Mouse (Mus musculus): ENCODE data around the gene Strada.
A peak's percentile ranks its signal among the peaks of the same experiment; 100 is the strongest.

The Strada gene

GRCm38 (mm10) chr11:106193371-106194154 lies 8.4 kb downstream of the Strada start:
- H3K9me3 ChIP-seq (ENCODE audit: low read length), result no peaks in the 10 kb centered on the region
- TF ChIP-seq POU5F1 (IDR thresholded peaks at IDR 0.05; ENCODE audit: borderline replicate concordance, low read length), result no peak
- TF ChIP-seq CTCF (conservative IDR thresholded peaks at IDR 0.05; ENCODE audit: low read length), result no peak
- no peaks in the 10 kb centered on the region for H3K27me3 ChIP-seq (ENCODE audit: insufficient read depth, low read length)
- peak overlapping the region; percentile 96 for H3K4me3 ChIP-seq (replicated peaks; ENCODE audit: low read length)
- H3K4me1 ChIP-seq (replicated peaks; ENCODE audit: low read depth, low read length), result peaks cover 31% of the 10 kb centered on the region
- H3K36me3 ChIP-seq (ENCODE audit: insufficient read depth, low read length), result peaks cover 30% of the 10 kb centered on the region

GRCm38 (mm10) chr11:106192657-106193370 lies 9.2 kb downstream of the Strada start:
- no peak for TF ChIP-seq CTCF (conservative IDR thresholded peaks at IDR 0.05; ENCODE audit: low read length)
- no peak for TF ChIP-seq POU5F1 (IDR thresholded peaks at IDR 0.05; ENCODE audit: borderline replicate concordance, low read length)
- Histone ChIP-seq H3K27me3 (ENCODE audit: insufficient read depth, low read length) (no peaks in the 10 kb centered on the region), H3K4me3 (replicated peaks; ENCODE audit: low read length) (peak overlapping the region; percentile 96), H3K4me1 (replicated peaks; ENCODE audit: low read depth, low read length) (peaks cover 34% of the 10 kb centered on the region), H3K9me3 (ENCODE audit: low read length) (no peaks in the 10 kb centered on the region), H3K36me3 (ENCODE audit: insufficient read depth, low read length) (peaks cover 23% of the 10 kb centered on the region)

- H3K4me1 ChIP-seq (replicated peaks; ENCODE audit: low read depth, low read length), result peaks cover 40% of the 10 kb centered on the region
- TF ChIP-seq CTCF (conservative IDR thresholded peaks at IDR 0.05; ENCODE audit: low read length) (no peak), NANOG (IDR thresholded peaks at IDR 0.05; ENCODE audit: borderline replicate concordance, low read length) (no peak), POU5F1 (IDR thresholded peaks at IDR 0.05; ENCODE audit: borderline replicate concordance, low read length) (no peak)
- H3K4me3 ChIP-seq (replicated peaks; ENCODE audit: low read length), result peak overlapping the region; percentile 96
- H3K9me3 ChIP-seq (ENCODE audit: low read length), result no peaks in the 10 kb centered on the region
- H3K27me3 ChIP-seq (ENCODE audit: insufficient read depth, low read length), result no peaks in the 10 kb centered on the region
- peaks cover 17% of the 10 kb centered on the region for H3K36me3 ChIP-seq (ENCODE audit: insufficient read depth, low read length)
Observed at GRCm38 (mm10) chr11:106192241-106192640, 9.7 kb downstream of the Strada start.

GRCm38 (mm10) chr11:106191716-106192115 lies 10.3 kb downstream of the Strada start:
- TF ChIP-seq NANOG (IDR thresholded peaks at IDR 0.05; ENCODE audit: borderline replicate concordance, low read length) (no peak), CTCF (conservative IDR thresholded peaks at IDR 0.05; ENCODE audit: low read length) (no peak), POU5F1 (IDR thresholded peaks at IDR 0.05; ENCODE audit: borderline replicate concordance, low read length) (no peak)
- no peaks in the 10 kb centered on the region for H3K9me3 ChIP-seq (ENCODE audit: low read length)
- peaks cover 45% of the 10 kb centered on the region for H3K4me1 ChIP-seq (replicated peaks; ENCODE audit: low read depth, low read length)
- no peak overlapping the region for H3K4me3 ChIP-seq (replicated peaks; ENCODE audit: low read length)
- H3K27me3 ChIP-seq (ENCODE audit: insufficient read depth, low read length), result no peaks in the 10 kb centered on the region
- peaks cover 13% of the 10 kb centered on the region for H3K36me3 ChIP-seq (ENCODE audit: insufficient read depth, low read length)

- Histone ChIP-seq H3K27me3 (ENCODE audit: insufficient read depth, low read length) (no peaks in the 10 kb centered on the region), H3K9me3 (ENCODE audit: low read length) (no peaks in the 10 kb centered on the region), H3K36me3 (ENCODE audit: insufficient read depth, low read length) (peaks cover 29% of the 10 kb centered on the region), H3K4me3 (replicated peaks; ENCODE audit: low read length) (no peak overlapping the region), H3K4me1 (replicated peaks; ENCODE audit: low read depth, low read length) (peaks cover 27% of the 10 kb centered on the region)
- no peak for TF ChIP-seq CTCF (conservative IDR thresholded peaks at IDR 0.05; ENCODE audit: low read length)
- TF ChIP-seq NANOG (IDR thresholded peaks at IDR 0.05; ENCODE audit: borderline replicate concordance, low read length), result no peak; the same call in 1 of the 2 replicates
- no peak for TF ChIP-seq POU5F1 (IDR thresholded peaks at IDR 0.05; ENCODE audit: borderline replicate concordance, low read length)
Observed at GRCm38 (mm10) chr11:106187326-106187725, 14.6 kb downstream of the Strada start.

GRCm38 (mm10) chr11:106180449-106180801 lies 21.5 kb downstream of the Strada start:
- Histone ChIP-seq H3K9me3 (ENCODE audit: low read length) (no peaks in the 10 kb centered on the region), H3K27me3 (ENCODE audit: insufficient read depth, low read length) (no peaks in the 10 kb centered on the region), H3K36me3 (ENCODE audit: insufficient read depth, low read length) (peaks cover 27% of the 10 kb centered on the region), H3K4me1 (replicated peaks; ENCODE audit: low read depth, low read length) (no peaks in the 10 kb centered on the region), H3K4me3 (replicated peaks; ENCODE audit: low read length) (no peak overlapping the region)
- TF ChIP-seq POU5F1 (IDR thresholded peaks at IDR 0.05; ENCODE audit: borderline replicate concordance, low read length) (no peak), CTCF (conservative IDR thresholded peaks at IDR 0.05; ENCODE audit: low read length) (no peak), NANOG (IDR thresholded peaks at IDR 0.05; ENCODE audit: borderline replicate concordance, low read length) (no peak)

GRCm38 (mm10) chr11:106179711-106180448 lies 22.1 kb downstream of the Strada start:
- Histone ChIP-seq H3K27me3 (ENCODE audit: insufficient read depth, low read length) (no peaks in the 10 kb centered on the region), H3K9me3 (ENCODE audit: low read length) (no peaks in the 10 kb centered on the region), H3K4me1 (replicated peaks; ENCODE audit: low read depth, low read length) (no peaks in the 10 kb centered on the region), H3K4me3 (replicated peaks; ENCODE audit: low read length) (no peak overlapping the region), H3K36me3 (ENCODE audit: insufficient read depth, low read length) (peaks cover 23% of the 10 kb centered on the region)
- no peak for TF ChIP-seq CTCF (conservative IDR thresholded peaks at IDR 0.05; ENCODE audit: low read length)
- no peak for TF ChIP-seq POU5F1 (IDR thresholded peaks at IDR 0.05; ENCODE audit: borderline replicate concordance, low read length)
- no peak for TF ChIP-seq NANOG (IDR thresholded peaks at IDR 0.05; ENCODE audit: borderline replicate concordance, low read length)

GRCm38 (mm10) chr11:106178036-106178782 lies 23.8 kb downstream of the Strada start:
- Histone ChIP-seq H3K4me1 (replicated peaks; ENCODE audit: low read depth, low read length) (no peaks in the 10 kb centered on the region), H3K36me3 (ENCODE audit: insufficient read depth, low read length) (peaks cover 16% of the 10 kb centered on the region), H3K27me3 (ENCODE audit: insufficient read depth, low read length) (no peaks in the 10 kb centered on the region), H3K4me3 (replicated peaks; ENCODE audit: low read length) (no peak overlapping the region), H3K9me3 (ENCODE audit: low read length) (no peaks in the 10 kb centered on the region)
- TF ChIP-seq POU5F1 (IDR thresholded peaks at IDR 0.05; ENCODE audit: borderline replicate concordance, low read length) (no peak), NANOG (IDR thresholded peaks at IDR 0.05; ENCODE audit: borderline replicate concordance, low read length) (no peak), CTCF (conservative IDR thresholded peaks at IDR 0.05; ENCODE audit: low read length) (no peak)

Data from E14TG2a.4 (cell line).